In the genomic region with DNA sequence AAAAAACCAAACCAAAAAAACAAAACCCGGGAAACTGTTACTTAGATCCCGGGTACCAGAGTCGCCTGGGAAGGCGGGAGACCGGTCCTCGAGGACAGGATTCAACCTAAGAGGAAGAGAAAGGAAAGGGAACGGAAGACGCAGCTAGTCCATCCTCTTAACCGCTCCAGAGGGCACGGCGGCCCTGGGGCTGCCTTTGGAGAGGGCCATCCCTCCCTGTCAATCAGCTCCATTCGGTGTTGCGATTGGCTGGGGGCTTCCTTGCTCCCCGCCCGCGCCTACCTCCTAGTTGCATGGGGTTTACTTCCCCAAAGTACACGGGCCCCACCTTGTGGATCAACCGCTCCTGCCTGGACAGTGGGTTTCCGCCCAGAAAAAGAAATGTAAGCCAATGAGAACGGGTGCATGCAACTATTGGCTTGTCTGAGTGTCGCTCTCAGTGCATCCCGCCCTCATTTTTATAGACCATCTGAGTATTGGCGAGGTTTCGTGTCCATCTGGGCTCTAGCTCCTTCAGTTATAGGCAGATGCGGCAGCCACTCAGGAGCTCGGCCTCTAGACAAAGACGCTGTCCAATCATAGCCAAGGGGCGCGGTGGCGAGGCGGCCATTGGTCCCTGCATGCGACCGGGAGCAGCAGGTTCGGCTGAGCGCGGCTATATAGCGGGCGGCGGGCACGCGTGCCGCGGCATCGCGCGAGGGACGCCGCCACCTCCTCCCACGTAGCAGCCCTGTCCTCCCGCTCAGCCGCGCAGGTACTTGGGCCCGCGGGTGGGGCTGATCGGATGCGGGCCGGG, we compare ENCODE assay signal across 8 mouse cellular contexts. TPM values are rescaled to one million over a fixed set of nuclear protein-coding genes. Genes with fewer than 3 reads are reported as not detected.
DNase-seq lines count a peak whose midpoint lies in the region; ATAC-seq and TF ChIP-seq lines count a peak whose summit lies in the region.

A gene (plus strand): TSS at position 638 of the 796 bp plus-strand sequence.

- peaks cover 37% of the 10 kb centered on the region for H3K4me1 ChIP-seq in forebrain, embryonic 10.5 days
- H3K4me1 ChIP-seq in heart, embryonic 15.5 days (replicated peaks), result peaks cover 35% of the 10 kb centered on the region
- peaks cover 11 to 25% of the 10 kb centered on the region in 2 experiments for H3K4me1 ChIP-seq in liver, embryonic 14.5 days (replicated peaks; ENCODE audit: control insufficient read depth in 2 of 2, insufficient read depth in 2 of 2, low read length in 1 of 2)
- peaks cover 12% of the 10 kb centered on the region; the same call in 1 of the 2 replicates for H3K4me1 ChIP-seq in neural tube, embryonic 11.5 days (ENCODE audit: control insufficient read depth, insufficient read depth, low read length)
- no peaks in the 10 kb centered on the region; the same call in 1 of the 2 replicates for H3K4me1 ChIP-seq in stomach, postnatal 0 days (replicated peaks; ENCODE audit: control insufficient read depth, insufficient read depth)

- no peaks in the 10 kb centered on the region for H3K27me3 ChIP-seq in forebrain, embryonic 10.5 days (ENCODE audit: poor library complexity, severe bottlenecking)
- no peaks in the 10 kb centered on the region for H3K27me3 ChIP-seq in heart, embryonic 15.5 days
- no peaks in the 10 kb centered on the region for H3K27me3 ChIP-seq in liver, embryonic 14.5 days (ENCODE audit: control insufficient read depth, insufficient read depth, low read length)
- H3K27me3 ChIP-seq in neural tube, embryonic 11.5 days (ENCODE audit: control insufficient read depth, insufficient read depth, low read length), result no peaks in the 10 kb centered on the region
- no peaks in the 10 kb centered on the region for H3K27me3 ChIP-seq in stomach, postnatal 0 days (ENCODE audit: control insufficient read depth, insufficient read depth, low read length)

- peak within 1 kb of the TSS; percentile 98 for H3K4me3 ChIP-seq in forebrain, embryonic 10.5 days
- H3K4me3 ChIP-seq in heart, embryonic 15.5 days, result peak within 1 kb of the TSS; percentile 99
- peak within 1 kb of the TSS; percentile 98 to 99 for H3K4me3 ChIP-seq in liver, embryonic 14.5 days (ENCODE audit: insufficient read depth in 1 of 2, low read depth in 2 of 2, low read length in 2 of 2)
- peak within 1 kb of the TSS; percentile 99 for H3K4me3 ChIP-seq in neural tube, embryonic 11.5 days (ENCODE audit: low read depth, low read length)
- peak within 1 kb of the TSS; percentile 76 for H3K4me3 ChIP-seq in stomach, postnatal 0 days (ENCODE audit: low read depth, low read length)

- peak within 1 kb of the TSS; percentile 98 for H3K27ac ChIP-seq in forebrain, embryonic 10.5 days
- H3K27ac ChIP-seq in heart, embryonic 15.5 days, result peak within 1 kb of the TSS; percentile 94
- peak within 1 kb of the TSS; percentile 86 for H3K27ac ChIP-seq in liver, embryonic 14.5 days
- H3K27ac ChIP-seq in neural tube, embryonic 11.5 days (ENCODE audit: low read depth, low read length), result peak within 1 kb of the TSS; percentile 83
- H3K27ac ChIP-seq in stomach, postnatal 0 days (replicated peaks), result peak within 1 kb of the TSS; percentile 92

- peak; percentile 57; the same call in 1 of the 2 replicates for TF ChIP-seq EP300 in liver, embryonic 14.5 days (IDR thresholded peaks at IDR 0.05; ENCODE audit: low read depth)
- TF ChIP-seq EP300 in stomach, postnatal 0 days (optimal IDR thresholded peaks at IDR 0.05), result peak; percentile 75

- peak; percentile 80 for TF ChIP-seq CTCF in liver, embryonic 14.5 days (IDR thresholded peaks at IDR 0.05; ENCODE audit: low read depth)
- peak; percentile 75 for TF ChIP-seq CTCF in stomach, postnatal 0 days (IDR thresholded peaks at IDR 0.05; ENCODE audit: low read depth)

- peak within 1 kb of the TSS; percentile 99 for H3K9ac ChIP-seq in heart, embryonic 15.5 days
- H3K9ac ChIP-seq in liver, embryonic 14.5 days (replicated peaks), result peak within 1 kb of the TSS; percentile 94
- peak within 1 kb of the TSS; percentile 97 for H3K9ac ChIP-seq in neural tube, embryonic 11.5 days (ENCODE audit: low read length)
- H3K9ac ChIP-seq in stomach, postnatal 0 days (ENCODE audit: low read length), result peak within 1 kb of the TSS; percentile 93

- H3K36me3 ChIP-seq in forebrain, embryonic 10.5 days (replicated peaks), result peaks cover 36% of the 10 kb centered on the region
- no peaks in the 10 kb centered on the region for H3K36me3 ChIP-seq in heart, embryonic 15.5 days
- peaks cover 11% of the 10 kb centered on the region for H3K36me3 ChIP-seq in liver, embryonic 14.5 days (replicated peaks; ENCODE audit: control insufficient read depth, insufficient read depth, low read depth)
- no peaks in the 10 kb centered on the region; the same call in 1 of the 2 replicates for H3K36me3 ChIP-seq in neural tube, embryonic 11.5 days (ENCODE audit: control insufficient read depth, insufficient read depth, low read length)
- no peaks in the 10 kb centered on the region for H3K36me3 ChIP-seq in stomach, postnatal 0 days (ENCODE audit: control insufficient read depth, insufficient read depth, low read length)

- H3K9me3 ChIP-seq in forebrain, embryonic 10.5 days, result no peaks in the 10 kb centered on the region
- H3K9me3 ChIP-seq in heart, embryonic 15.5 days (replicated peaks), result no peaks in the 10 kb centered on the region
- no peaks in the 10 kb centered on the region for H3K9me3 ChIP-seq in liver, embryonic 14.5 days (ENCODE audit: control insufficient read depth, low read length)
- H3K9me3 ChIP-seq in neural tube, embryonic 11.5 days (ENCODE audit: control insufficient read depth, low read length), result no peaks in the 10 kb centered on the region
- H3K9me3 ChIP-seq in stomach, postnatal 0 days (ENCODE audit: control insufficient read depth, low read length), result no peaks in the 10 kb centered on the region

- DNase-seq in CD8-positive naive resting alpha-beta T cell, adult 2 months (ENCODE audit: low read depth in 2 of 2, low spot score in 2 of 2), result peak; percentile 98
- DNase-seq in c-Kit-positive CD71-negative TER-119-negative erythroid progenitor cells, embryonic 14.5 days (ENCODE audit: low read depth), result peak; percentile 96
- DNase-seq in forebrain, embryonic 10.5 days (ENCODE audit: extremely low spot score, low spot score), result peak; percentile 98
- peak; percentile 100 for DNase-seq in kidney, postnatal 25 days
- peak; percentile 99 for DNase-seq in liver, embryonic 14.5 days (ENCODE audit: low read depth in 3 of 3, low spot score in 3 of 3)
- DNase-seq in neural tube, embryonic 11.5 days (ENCODE audit: low spot score), result peak; percentile 99
- DNase-seq in stomach, postnatal 0 days (ENCODE audit: low spot score), result peak; percentile 99

- under 1% methylated on average over 57 of the region's 57 CpGs for WGBS in forebrain, embryonic 10.5 days
- under 1% methylated on average over 57 of the region's 57 CpGs for WGBS in heart, embryonic 15.5 days
- WGBS in liver, embryonic 14.5 days (ENCODE audit: insufficient replicate concordance), result under 1% methylated on average over 57 of the region's 57 CpGs
- under 1% methylated on average over 55 of the region's 57 CpGs for WGBS in neural tube, embryonic 11.5 days
- under 1% methylated on average over 44 of the region's 57 CpGs for WGBS in stomach, postnatal 0 days

- H3K4me2 ChIP-seq in heart, embryonic 15.5 days, result peak within 1 kb of the TSS; percentile 90
- peak within 1 kb of the TSS; percentile 98 for H3K4me2 ChIP-seq in liver, embryonic 14.5 days (ENCODE audit: low read depth)
- peak within 1 kb of the TSS; percentile 91 for H3K4me2 ChIP-seq in neural tube, embryonic 11.5 days (ENCODE audit: low read depth)
- peak within 1 kb of the TSS; percentile 94 for H3K4me2 ChIP-seq in stomach, postnatal 0 days (replicated peaks; ENCODE audit: low read depth)

- ATAC-seq in heart, embryonic 15.5 days (replicated peaks; ENCODE audit: insufficient number of reproducible peaks, insufficient read depth, low FRiP score, low read depth), result peak; percentile 97
- ATAC-seq in liver, embryonic 14.5 days (ENCODE audit: insufficient read depth), result peak; percentile 92
- peak; percentile 97 for ATAC-seq in neural tube, embryonic 11.5 days (ENCODE audit: insufficient read depth, low FRiP score, low TSS enrichment)
- ATAC-seq in stomach, postnatal 0 days (ENCODE audit: low FRiP score, low TSS enrichment), result peak; percentile 97

RNA-seq across cellular contexts. Expression of the gene that starts here (rescaled TPM):
- 292 TPM in 2 replicates for polyA plus RNA-seq in forebrain, embryonic 10.5 days (2016; fragmentation: Nextera tagmentation; extraction: Ambion mirVana)
- polyA plus RNA-seq in heart, embryonic 15.5 days (2015; fragmentation: Nextera tagmentation; extraction: Ambion mirVana), result 94.4 and 105 TPM in 2 replicates
- 23.3 and 27.7 TPM in 2 replicates for polyA plus RNA-seq in liver, embryonic 14.5 days (2012; rRNA removed)
- 58.4 and 66.4 TPM in 2 replicates for polyA plus RNA-seq in liver, embryonic 14.5 days (2014; fragmentation: Nextera tagmentation; extraction: Ambion mirVana)
- polyA plus RNA-seq in neural tube, embryonic 11.5 days (2014; fragmentation: Nextera tagmentation; extraction: Ambion mirVana), result 235 and 236 TPM in 2 replicates
- polyA plus RNA-seq in stomach, postnatal 0 days (2015; fragmentation: Nextera tagmentation; extraction: Ambion mirVana), result 59.5 and 59.8 TPM in 2 replicates

Comparison
In these comparisons a context has a peak if more than half of its experiments do, and no peak if none do; other contexts are left out.
1. Peak in every context shown above with its lines: DNase-seq, ATAC-seq, H3K4me3 ChIP-seq and H3K27ac ChIP-seq.